Mouse (Mus musculus) lung, postnatal 36 days (tissue): ENCODE results near the gene Sox5.

Source experiments
- DNase-seq: peaks from one replicate; pipeline ENCODE4 v3.0.0; 2022; ENCODE audit warnings: mixed read lengths

The Sox5 gene

GRCm38 (mm10) chr6:144711841-144712240, 69.9 kb downstream of the Sox5 start:
- DNase-seq: peak; percentile 73

DNA sequence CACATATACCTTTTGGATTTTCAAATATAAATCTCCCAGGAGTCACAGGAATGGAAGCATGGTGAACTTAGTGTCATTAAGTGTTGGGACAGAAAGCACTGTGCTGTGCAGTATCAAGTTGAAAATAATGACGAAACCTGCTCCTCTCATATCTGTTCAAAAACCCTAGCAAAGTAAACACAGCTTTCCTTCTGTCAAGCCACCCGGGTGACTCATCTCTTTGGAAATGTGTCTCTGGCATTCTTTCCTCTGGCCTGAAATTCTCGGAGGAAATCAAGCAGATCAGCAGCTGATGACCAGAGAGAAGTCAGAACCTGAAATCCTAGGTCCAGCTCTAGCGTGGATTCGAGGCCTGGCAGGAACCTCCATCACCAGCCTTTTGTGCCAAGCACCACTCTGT, 71.0 kb downstream of the Sox5 start:
- DNase-seq: peak; percentile 78

DNA sequence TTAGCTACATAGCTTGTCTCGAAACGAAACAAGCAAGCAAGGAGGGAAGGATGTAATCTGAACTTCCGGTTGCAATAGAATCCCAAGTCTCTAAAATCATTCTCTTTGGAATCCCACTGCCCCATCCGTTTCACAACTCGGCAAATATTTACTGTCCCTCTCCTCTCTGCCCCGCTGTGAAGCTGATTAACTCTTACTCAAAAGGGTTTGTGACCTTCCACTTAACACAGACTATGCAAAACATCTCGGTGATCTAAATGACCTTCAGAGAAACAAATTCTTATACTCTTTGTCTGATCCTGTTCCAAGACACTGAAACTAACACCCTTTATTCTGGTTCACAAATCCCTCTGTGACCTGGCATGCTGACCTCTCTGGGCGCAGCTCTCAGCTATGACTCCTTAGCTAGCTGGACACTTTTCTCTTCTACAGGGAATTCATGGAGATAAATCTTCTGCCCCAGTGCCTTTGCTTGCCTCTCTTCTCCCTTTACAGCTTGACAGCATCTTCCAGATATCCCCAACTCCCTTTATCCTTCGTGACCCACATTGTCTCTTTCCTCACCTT, 72.1 kb downstream of the Sox5 start:
- no peak for DNase-seq

GRCm38 (mm10) chr6:144708410-144708809, 73.4 kb downstream of the Sox5 start:
- DNase-seq: no peak

DNA sequence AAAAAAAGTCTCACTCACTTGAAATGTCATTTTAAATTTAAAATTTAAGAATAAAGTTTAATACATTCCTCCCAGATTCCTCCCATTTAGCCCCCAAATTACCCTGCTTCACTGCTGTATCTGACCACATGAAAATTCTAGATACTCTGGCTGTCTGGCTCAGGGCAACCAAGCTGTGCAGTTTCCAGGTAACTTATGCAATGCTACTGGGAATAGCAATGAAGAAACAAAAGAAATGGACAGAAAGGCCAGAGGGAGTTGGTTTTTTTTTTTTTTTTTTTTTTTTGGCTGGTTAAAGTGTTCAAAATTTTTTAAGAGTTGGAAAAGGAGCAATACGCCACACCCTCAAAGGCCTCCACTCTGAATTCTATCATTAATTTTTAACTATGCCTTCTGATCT, 73.8 kb downstream of the Sox5 start:
- no peak for DNase-seq

DNA sequence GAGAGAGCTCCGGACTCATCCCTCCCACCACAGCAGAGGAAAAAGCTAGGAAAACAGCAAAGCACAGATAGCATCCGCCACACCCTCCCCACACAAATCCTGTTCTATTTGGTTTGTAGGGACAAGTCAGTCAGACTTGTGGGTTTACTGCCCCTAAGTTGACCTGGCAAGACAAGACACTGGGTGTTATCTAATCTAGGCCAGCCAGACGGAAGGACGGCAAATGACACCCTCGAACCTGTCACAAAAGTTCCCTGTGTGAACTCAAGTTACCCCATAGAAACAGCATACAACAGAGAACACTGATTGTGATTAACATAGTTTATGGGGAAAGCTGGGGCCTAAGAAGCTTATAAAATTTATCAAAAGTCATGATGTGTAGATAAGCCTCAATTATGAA, 76.8 kb downstream of the Sox5 start:
- DNase-seq: no peak

DNA sequence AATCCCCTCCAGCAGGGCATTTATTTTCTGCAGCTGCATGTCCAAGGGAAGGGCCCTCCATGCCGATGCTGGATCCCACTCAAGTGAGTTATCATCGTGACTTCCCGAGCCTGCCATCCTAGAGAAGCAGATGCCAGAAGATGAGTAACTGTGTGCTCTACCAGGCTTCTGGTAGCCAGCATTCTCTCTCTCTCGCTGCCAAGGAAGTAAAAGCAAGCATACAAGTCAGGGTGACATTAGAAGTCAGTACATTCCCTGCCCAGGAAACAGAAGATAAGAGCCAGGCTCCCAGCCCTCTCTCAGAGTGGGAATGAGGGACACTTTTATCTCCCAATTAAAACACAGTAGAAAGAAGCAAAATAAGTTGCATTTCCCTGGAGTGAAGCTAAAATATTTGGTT, 86.1 kb downstream of the Sox5 start:
- DNase-seq: peak; percentile 35

GRCm38 (mm10) chr6:144693211-144693899, 88.4 kb downstream of the Sox5 start:
- DNase-seq: no peak

- DNase-seq: no peak
Measured at GRCm38 (mm10) chr6:144691298-144692041, 90.3 kb downstream of the Sox5 start.

DNA sequence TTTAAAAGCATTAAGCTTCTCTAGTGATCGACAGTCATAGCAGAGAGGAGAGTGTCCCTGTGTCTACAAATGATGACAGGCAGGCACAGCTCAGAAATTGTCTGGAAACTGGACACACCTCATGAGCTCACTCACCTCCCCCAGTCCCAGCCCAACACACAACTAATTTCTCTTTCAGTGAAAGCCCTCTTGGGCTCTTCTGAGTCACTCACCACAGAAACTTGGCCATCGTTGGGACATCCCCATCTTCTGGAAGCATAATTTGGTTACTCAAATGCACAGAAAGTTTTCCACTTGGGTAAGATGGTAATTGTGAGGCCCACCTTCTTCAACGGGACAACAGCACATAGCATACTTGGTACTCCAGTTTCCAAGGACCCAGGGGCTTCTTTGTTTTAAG, 92.7 kb downstream of the Sox5 start:
- DNase-seq: no peak

DNA sequence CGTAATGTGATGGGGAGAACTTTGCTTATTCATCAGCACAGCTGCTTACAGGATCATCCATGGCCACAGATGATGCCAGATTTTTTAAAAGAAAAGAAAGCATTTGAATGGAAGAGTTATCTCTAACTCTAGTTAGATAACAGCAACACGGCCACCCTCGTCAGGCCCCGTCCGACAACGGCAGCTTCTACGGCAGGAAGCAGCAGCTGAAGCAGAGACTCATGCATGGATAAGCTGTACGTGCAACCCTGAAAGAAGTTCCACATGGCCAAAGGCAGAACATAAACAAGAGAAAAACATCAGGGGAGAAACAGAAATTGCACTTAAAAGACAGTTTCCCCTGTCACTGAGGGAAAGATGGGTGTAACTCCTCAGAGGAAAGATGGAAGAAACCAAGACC, 94.1 kb downstream of the Sox5 start:
- no peak for DNase-seq

DNA sequence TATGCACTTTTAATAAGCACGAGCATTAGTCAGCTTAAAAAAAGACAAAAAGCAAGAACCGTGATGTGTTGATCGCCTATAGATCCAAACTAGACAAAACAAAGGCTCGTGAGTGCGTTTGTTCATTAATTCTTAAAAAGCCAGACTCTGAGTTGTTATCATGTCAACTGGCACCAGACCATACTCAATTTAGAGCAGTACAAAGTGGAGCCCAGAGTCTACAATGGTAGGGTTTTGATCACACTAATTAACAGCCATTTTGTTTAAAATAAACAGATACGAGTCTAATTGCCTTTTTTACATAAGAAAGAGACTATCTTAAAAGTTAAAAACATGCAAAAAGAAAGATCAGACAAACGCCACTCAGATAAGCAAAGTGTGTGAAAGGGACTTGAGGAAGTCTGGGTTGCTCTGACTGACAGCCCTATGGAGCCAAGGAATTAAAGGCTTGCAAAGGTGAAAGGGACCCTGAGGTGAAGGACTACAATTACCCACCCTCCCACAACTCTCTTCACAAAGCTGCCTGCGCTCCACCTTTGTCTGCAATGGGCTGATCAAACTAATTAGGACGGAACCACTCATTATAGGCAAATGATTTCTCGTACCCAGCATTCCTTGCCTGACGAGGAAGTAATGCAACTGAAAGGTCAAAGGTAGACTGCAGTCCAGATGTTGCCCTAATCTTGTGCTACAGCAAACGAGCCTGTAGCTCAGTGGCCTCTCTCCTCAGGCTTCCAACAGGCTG, 100.6 kb downstream of the Sox5 start:
- DNase-seq: no peak

DNA sequence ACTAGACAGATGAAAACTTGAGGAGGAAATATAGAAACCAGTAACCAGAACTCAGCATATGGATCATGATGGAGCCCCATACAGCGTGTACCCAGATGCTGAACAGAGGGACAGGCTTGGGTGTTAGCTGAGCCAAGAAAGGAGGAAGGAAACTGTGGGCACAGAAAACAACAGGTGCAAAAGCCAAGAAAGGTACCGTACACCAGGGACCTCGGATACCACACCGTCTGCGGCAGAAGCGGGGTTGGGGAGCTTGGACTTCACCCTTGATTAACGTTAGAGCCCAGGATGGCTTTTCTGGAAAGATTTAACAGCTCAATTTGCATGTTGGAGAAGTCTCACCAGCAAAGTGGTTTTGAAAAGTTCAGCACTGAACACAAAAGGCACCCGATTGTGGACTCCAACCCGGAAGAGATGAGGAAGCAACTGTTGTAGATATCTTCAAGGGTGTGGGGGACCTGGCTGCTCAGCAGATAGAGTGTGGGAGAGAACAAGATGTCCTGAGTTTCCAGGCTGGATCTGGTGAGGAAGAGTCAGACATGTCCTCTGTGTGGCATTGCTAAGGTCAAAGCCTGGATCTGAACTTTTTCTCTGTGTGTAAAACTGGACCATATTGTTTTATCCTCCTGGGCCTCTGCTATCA, 104.2 kb downstream of the Sox5 start:
- DNase-seq: no peak

DNA sequence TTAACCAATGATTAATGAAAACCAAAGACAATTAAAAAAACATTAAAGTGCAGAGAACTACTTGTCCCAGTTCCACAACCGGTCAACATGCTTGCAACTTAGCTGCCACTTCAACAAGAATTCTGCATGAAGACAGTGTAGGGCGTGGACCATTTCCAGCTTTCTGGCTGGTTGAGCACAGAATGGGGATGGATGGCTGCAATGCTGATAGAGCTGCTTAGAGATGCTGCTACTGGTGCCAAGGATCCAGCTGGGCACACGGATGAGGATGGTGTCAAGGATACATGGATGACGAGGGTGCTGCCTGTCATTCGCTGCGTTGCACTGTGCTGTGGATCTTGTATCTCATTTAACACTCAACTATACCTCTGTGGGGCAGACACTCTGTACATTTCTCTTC, 106.7 kb downstream of the Sox5 start:
- no peak for DNase-seq

- DNase-seq: no peak
Measured at GRCm38 (mm10) chr6:144673906-144674305, 107.9 kb downstream of the Sox5 start.

DNA sequence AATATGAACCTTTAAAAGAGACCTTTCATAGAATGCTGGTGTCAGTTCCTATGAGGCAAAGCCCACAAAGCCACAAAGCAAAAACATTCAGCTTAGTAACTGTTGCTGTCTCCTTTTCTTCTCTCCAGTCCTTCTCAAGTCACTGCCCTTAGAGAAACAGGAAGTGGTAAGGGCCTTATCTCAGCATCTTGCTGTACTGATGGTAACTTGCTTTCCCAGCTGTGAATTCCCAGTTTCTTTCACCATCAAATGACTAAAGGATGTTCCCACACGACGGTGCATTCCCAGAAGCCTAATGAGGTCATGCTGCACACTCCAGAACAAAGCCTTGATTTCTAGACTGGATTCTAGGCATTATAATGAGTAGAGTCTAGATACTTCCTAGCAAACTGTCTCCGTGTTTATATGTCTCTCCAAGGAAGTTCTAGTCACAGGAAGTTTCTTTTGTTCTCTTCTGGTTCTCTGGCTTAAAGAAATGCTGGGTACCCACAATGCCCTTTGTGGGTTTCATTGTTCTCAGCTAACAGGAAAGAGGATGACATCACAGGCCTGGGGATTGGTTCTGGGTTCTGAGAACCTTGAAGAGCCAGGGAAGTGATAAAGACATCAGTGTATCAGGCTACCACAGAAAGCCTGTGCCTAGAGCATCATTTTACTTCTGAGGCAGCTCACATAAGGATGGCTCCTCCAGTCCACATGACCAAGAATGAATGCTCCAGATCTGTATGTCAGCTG, 111.2 kb downstream of the Sox5 start:
- no peak for DNase-seq

DNA sequence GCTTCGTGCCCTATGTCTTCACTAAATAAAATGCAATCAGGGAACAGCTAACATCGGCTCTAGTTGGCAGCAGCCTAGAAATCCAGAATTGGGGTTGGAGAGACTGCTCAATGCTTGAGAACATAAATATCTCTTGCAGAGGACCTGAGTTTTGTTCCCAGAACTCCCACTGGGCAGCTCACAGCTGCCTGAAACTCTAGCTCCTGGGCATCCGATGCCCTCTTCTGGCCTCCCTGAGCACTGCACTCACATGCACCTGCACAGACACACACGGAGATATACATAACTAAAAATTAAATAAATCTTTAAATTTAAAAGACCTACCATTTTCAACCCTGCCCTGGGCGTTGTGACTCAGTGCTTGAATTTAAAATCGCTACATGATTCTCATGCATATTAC, 115.2 kb downstream of the Sox5 start:
- no peak for DNase-seq

DNA sequence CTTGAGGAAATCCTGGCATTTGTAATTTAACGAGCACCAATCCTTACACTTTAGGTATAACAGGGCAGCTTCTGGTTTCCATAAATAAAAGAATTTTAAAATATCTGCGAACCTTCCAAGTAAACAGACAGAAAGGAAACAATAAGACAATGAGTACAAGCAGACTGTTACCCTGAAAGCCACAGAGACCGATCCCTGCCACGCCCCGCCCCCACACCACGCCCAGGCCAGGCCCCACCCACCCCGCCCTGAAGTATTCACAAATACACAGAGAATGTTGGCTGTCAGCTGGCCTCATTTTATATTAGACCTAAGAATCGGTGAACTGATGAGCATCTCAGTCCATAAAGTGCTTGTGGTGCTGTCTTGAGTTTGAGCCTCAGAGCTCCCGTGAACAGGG, 117.0 kb downstream of the Sox5 start:
- DNase-seq: no peak

DNA sequence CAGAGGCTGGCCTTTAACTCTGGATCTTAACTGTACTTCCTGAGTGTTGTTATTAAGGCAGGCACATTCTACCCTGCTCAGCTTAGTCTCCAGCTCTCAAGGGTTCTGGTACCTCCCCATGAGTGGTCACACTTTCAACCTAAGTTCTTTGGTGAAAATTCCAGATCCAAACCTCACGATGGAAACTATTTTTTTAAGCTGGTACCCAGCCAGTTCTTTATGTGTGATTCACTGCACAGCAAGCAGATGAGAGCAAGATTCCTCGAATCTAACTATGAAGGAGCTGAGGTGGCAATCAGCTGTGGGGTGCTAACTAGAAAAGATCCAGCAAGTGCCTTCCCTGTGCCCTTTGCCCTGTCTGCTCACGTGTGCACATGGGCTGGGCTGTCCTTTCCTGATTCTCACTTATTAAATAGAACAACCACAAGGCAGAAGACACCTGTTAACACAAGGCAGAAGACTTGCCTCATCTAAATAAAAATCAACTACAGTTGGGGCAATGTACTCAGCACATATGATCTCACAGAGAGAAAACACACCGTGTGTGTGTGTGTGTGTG, 118.2 kb downstream of the Sox5 start:
- DNase-seq: no peak

- DNase-seq: no peak
Measured at GRCm38 (mm10) chr6:144659115-144660108, 122.4 kb downstream of the Sox5 start.

- DNase-seq: no peak
Measured at GRCm38 (mm10) chr6:144652876-144653275, 128.9 kb downstream of the Sox5 start.
